Comparison of ENCODE assay signal across 30 mouse cellular contexts in the genomic region with DNA sequence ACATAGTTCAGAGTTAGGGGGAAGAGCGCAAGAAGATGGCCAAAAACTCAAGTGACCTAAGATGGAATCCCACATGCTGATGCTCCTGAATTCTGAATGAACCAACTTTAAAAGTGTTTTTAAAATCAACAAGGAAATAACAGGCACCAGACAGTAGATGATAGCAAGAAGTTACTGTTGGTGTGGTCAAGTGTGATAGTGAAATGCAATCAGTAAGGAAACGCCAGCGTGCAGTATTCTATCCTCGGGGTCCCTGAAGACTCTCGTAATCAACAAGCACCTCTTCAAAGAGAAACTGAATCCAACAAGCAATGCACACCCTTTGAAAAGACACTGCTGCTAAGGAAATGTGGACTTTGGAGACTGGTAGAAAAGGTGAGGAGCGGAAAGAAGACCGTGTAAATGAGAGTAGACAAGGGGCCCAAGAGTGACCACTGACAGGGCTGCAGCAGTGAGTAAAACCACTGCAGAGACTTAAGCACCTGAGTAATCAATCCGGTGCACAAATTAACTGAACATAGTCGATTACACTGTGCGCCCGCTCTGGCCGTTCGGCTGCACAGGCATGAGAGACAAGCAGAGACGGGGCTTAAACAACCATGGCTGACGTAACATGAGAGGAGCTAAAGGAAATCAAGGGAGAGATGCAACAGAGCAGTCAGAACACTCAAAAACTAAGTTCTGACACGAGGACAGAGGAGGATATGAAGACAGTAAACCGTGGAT. TPM values are rescaled to one million over a fixed set of nuclear protein-coding genes. Genes with fewer than 3 reads are reported as not detected.
DNase-seq lines count a peak whose midpoint lies in the region; ATAC-seq and TF ChIP-seq lines count a peak whose summit lies in the region.
"Had no signal": no experiment of that assay in that cellular context is flagged by ENCODE, and none has a peak within 500 bp of the region (broad histone marks: within the 10 kb centered on the region; RNA-seq: fewer than 3 reads in every experiment).

No protein-coding gene starts in this region.

- peak; percentile 79 for TF ChIP-seq EP300 in liver, embryonic 14.5 days (IDR thresholded peaks at IDR 0.05; ENCODE audit: low read depth)

- peak overlapping the region; percentile 48 for H3K9ac ChIP-seq in liver, embryonic 14.5 days (replicated peaks)
- H3K9ac ChIP-seq in heart, embryonic 12.5 days = no peak overlapping the region
- no peak overlapping the region for H3K9ac ChIP-seq in intestine, embryonic 16.5 days (ENCODE audit: low read depth, low read length)
- H3K9ac ChIP-seq: embryonic facial prominence, embryonic 12.5 days; forebrain, embryonic 12.5 days; forebrain, postnatal 0 days; heart, embryonic 15.5 days; hindbrain, embryonic 12.5 days; intestine, embryonic 15.5 days; limb, embryonic 12.5 days; stomach, embryonic 15.5 days had no signal

- peak overlapping the region; percentile 64 for H3K4me2 ChIP-seq in liver, embryonic 14.5 days (ENCODE audit: low read depth)
- no peak overlapping the region for H3K4me2 ChIP-seq in heart, embryonic 12.5 days
- no peak overlapping the region for H3K4me2 ChIP-seq in intestine, embryonic 16.5 days (ENCODE audit: low read depth, low read length)
- H3K4me2 ChIP-seq: embryonic facial prominence, embryonic 12.5 days; forebrain, embryonic 12.5 days; heart, embryonic 15.5 days; hindbrain, embryonic 12.5 days; intestine, embryonic 15.5 days; limb, embryonic 12.5 days; midbrain, embryonic 11.5 days; stomach, embryonic 15.5 days had no signal

- H3K36me3 ChIP-seq in liver, embryonic 14.5 days (replicated peaks; ENCODE audit: control insufficient read depth, insufficient read depth, low read depth) = no peaks in the 10 kb centered on the region
- no peaks in the 10 kb centered on the region for H3K36me3 ChIP-seq in kidney, adult 2 months (ENCODE audit: control insufficient read depth, insufficient read depth, low read length)
- H3K36me3 ChIP-seq in heart, embryonic 12.5 days = peaks cover 29% of the 10 kb centered on the region
- no peaks in the 10 kb centered on the region; the same call in 1 of the 2 replicates for H3K36me3 ChIP-seq in intestine, embryonic 16.5 days (ENCODE audit: control insufficient read depth, insufficient read depth, low read length)

- TF ChIP-seq CTCF in bone marrow, adult 2 months (IDR thresholded peaks at IDR 0.05; ENCODE audit: control insufficient read depth, insufficient read depth, low read length) = no peak
- TF ChIP-seq CTCF in liver, embryonic 14.5 days (IDR thresholded peaks at IDR 0.05; ENCODE audit: low read depth) = no peak
- no peak for TF ChIP-seq CTCF in kidney, adult 2 months (conservative IDR thresholded peaks at IDR 0.05; ENCODE audit: insufficient read depth, insufficient read length, low read depth, low read length)

- 70% methylated on average over 17 of the region's 17 CpGs for WGBS in bone marrow, adult 2 months
- 39% methylated on average over 17 of the region's 17 CpGs for WGBS in liver, embryonic 14.5 days (ENCODE audit: insufficient replicate concordance)
- 83% methylated on average over 17 of the region's 17 CpGs for WGBS in kidney, adult 2 months
- WGBS in heart, embryonic 12.5 days = 86% methylated on average over 17 of the region's 17 CpGs
- WGBS in intestine, embryonic 16.5 days = 94% methylated on average over 17 of the region's 17 CpGs

- peak; percentile 50 for ATAC-seq in erythroid progenitor cell, adult 5-6 weeks (replicated peaks; ENCODE audit: low FRiP score, poor library complexity, severe bottlenecking)
- peak; percentile 83 for ATAC-seq in liver, embryonic 14.5 days (ENCODE audit: insufficient read depth)
- peak; percentile 87 for ATAC-seq in megakaryocyte-erythroid progenitor cell, adult 5-6 weeks (replicated peaks; ENCODE audit: low FRiP score, low TSS enrichment, poor library complexity, severe bottlenecking)
- no peak for ATAC-seq in heart, embryonic 12.5 days (ENCODE audit: insufficient number of reproducible peaks, low FRiP score)
- no peak for ATAC-seq in intestine, embryonic 16.5 days
- ATAC-seq: forebrain, postnatal 0 days; hindbrain, postnatal 0 days; intestine, embryonic 15.5 days; lung, postnatal 0 days; midbrain, embryonic 16.5 days had no signal

- H3K4me3 ChIP-seq in bone marrow, adult 2 months (replicated peaks; ENCODE audit: control insufficient read depth, low read depth, low read length) = peak overlapping the region; percentile 40
- H3K4me3 ChIP-seq in liver, embryonic 14.5 days (ENCODE audit: insufficient read depth in 1 of 2, low read depth in 2 of 2, low read length in 2 of 2) = peak overlapping the region; percentile 14 to 18; a peak in 3 of 4 replicates
- H3K4me3 ChIP-seq in kidney, adult 2 months (ENCODE audit: insufficient read depth, low read depth, low read length) = no peak overlapping the region
- H3K4me3 ChIP-seq in heart, embryonic 12.5 days = no peak overlapping the region
- no peak overlapping the region for H3K4me3 ChIP-seq in intestine, embryonic 16.5 days (ENCODE audit: low read length)
- H3K4me3 ChIP-seq: embryonic facial prominence, embryonic 12.5 days; forebrain, embryonic 12.5 days; heart, embryonic 15.5 days; hindbrain, embryonic 12.5 days; intestine, embryonic 15.5 days; left cerebral cortex, adult 2 months; limb, embryonic 12.5 days; stomach, embryonic 15.5 days had no signal

- no peaks in the 10 kb centered on the region for H3K9me3 ChIP-seq in liver, embryonic 14.5 days (ENCODE audit: control insufficient read depth, low read length)
- H3K9me3 ChIP-seq in heart, embryonic 12.5 days (replicated peaks) = no peaks in the 10 kb centered on the region
- no peaks in the 10 kb centered on the region for H3K9me3 ChIP-seq in intestine, embryonic 16.5 days (ENCODE audit: control insufficient read depth, low read length)
- H3K9me3 ChIP-seq: embryonic facial prominence, embryonic 12.5 days; forebrain, embryonic 12.5 days; heart, embryonic 15.5 days; hindbrain, embryonic 12.5 days; intestine, embryonic 15.5 days; limb, embryonic 12.5 days; stomach, embryonic 15.5 days had no signal

- TF ChIP-seq POLR2A in bone marrow, adult 2 months (IDR thresholded peaks at IDR 0.05; ENCODE audit: borderline replicate concordance, control insufficient read depth, low read depth, low read length) = no peak
- TF ChIP-seq POLR2A in kidney, adult 2 months (IDR thresholded peaks at IDR 0.05; ENCODE audit: low read depth, low read length) = no peak

- H3K27ac ChIP-seq in bone marrow, adult 2 months (ENCODE audit: control insufficient read depth, insufficient read depth, low read depth, low read length, poor library complexity) = no peak overlapping the region
- H3K27ac ChIP-seq in liver, embryonic 14.5 days = no peak overlapping the region
- no peak overlapping the region for H3K27ac ChIP-seq in kidney, adult 2 months (ENCODE audit: insufficient read depth, low read depth, low read length)
- no peak overlapping the region for H3K27ac ChIP-seq in heart, embryonic 12.5 days (ENCODE audit: poor library complexity, severe bottlenecking)
- no peak overlapping the region for H3K27ac ChIP-seq in intestine, embryonic 16.5 days (ENCODE audit: low read length)
- H3K27ac ChIP-seq: embryonic facial prominence, embryonic 12.5 days; forebrain, embryonic 12.5 days; heart, embryonic 15.5 days; hindbrain, embryonic 12.5 days; hindbrain, postnatal 0 days; intestine, embryonic 15.5 days; left cerebral cortex, adult 2 months; limb, embryonic 12.5 days; stomach, embryonic 15.5 days had no signal

- no peaks in the 10 kb centered on the region for H3K27me3 ChIP-seq in liver, embryonic 14.5 days (ENCODE audit: control insufficient read depth, insufficient read depth, low read length)
- no peaks in the 10 kb centered on the region for H3K27me3 ChIP-seq in kidney, adult 2 months (replicated peaks; ENCODE audit: control insufficient read depth, insufficient read depth, low read length)
- no peaks in the 10 kb centered on the region for H3K27me3 ChIP-seq in heart, embryonic 12.5 days (replicated peaks)
- no peaks in the 10 kb centered on the region for H3K27me3 ChIP-seq in intestine, embryonic 16.5 days (replicated peaks; ENCODE audit: control insufficient read depth, insufficient read depth, low read length)
- H3K27me3 ChIP-seq: embryonic facial prominence, embryonic 12.5 days; forebrain, embryonic 12.5 days; heart, embryonic 15.5 days; hindbrain, embryonic 12.5 days; intestine, embryonic 15.5 days; limb, embryonic 12.5 days; stomach, embryonic 15.5 days had no signal

- no peaks in the 10 kb centered on the region for H3K4me1 ChIP-seq in bone marrow, adult 2 months (ENCODE audit: control insufficient read depth, insufficient read depth, low read length)
- peaks cover 3 to 19% of the 10 kb centered on the region in 2 experiments; a peak in 3 of 4 replicates for H3K4me1 ChIP-seq in liver, embryonic 14.5 days (replicated peaks; ENCODE audit: control insufficient read depth in 2 of 2, insufficient read depth in 2 of 2, low read length in 1 of 2)
- H3K4me1 ChIP-seq in kidney, adult 2 months (ENCODE audit: control insufficient read depth, insufficient read depth, low read length) = 0 out of 2 replicates have a peak, but pooled peaks cover 3% of the 10 kb centered on the region
- peaks cover 6% of the 10 kb centered on the region for H3K4me1 ChIP-seq in heart, embryonic 12.5 days (replicated peaks)
- peaks cover 5% of the 10 kb centered on the region for H3K4me1 ChIP-seq in intestine, embryonic 16.5 days (ENCODE audit: control insufficient read depth, insufficient read depth, low read length)
- H3K4me1 ChIP-seq: embryonic facial prominence, embryonic 12.5 days; hindbrain, embryonic 12.5 days; stomach, embryonic 15.5 days had no signal

- peak in 2 of 3 experiments; percentile 5 to 16 for DNase-seq in liver, embryonic 14.5 days (ENCODE audit: low read depth in 3 of 3, low spot score in 3 of 3)
- DNase-seq in kidney, adult 2 months = no peak
- DNase-seq: adrenal gland, adult 8-10 months; cerebellum, adult 18-20 months; cerebellum, postnatal 25 days; forebrain, postnatal 0 days; kidney, adult 9 months; kidney, postnatal 14 days; lung, adult 18-20 months; right cerebral cortex, postnatal 25 days; thymus, postnatal 14 days had no signal

RNA-seq across cellular contexts. Expression of a gene that starts 32.8 kb away (rescaled TPM):
- polyA plus RNA-seq in bone marrow, adult 2 months (2011; ENCODE audit: insufficient read depth, insufficient read length, low replicate concordance, missing spikeins) = 2.8 and 7.0 TPM in 2 replicates
- 2.5 and 5.8 TPM in 2 replicates for total RNA-seq in erythroid progenitor cell, adult 5-6 weeks (2015; ENCODE audit: low replicate concordance)
- 5.6 and 11.2 TPM in 2 replicates for total RNA-seq in erythroid progenitor cell, adult 5-6 weeks (2017; ENCODE audit: low replicate concordance)
- 8.3 and 15.2 TPM in 2 replicates for polyA plus RNA-seq in liver, embryonic 14.5 days (2012; rRNA removed)
- polyA plus RNA-seq in liver, embryonic 14.5 days (2014; fragmentation: Nextera tagmentation; extraction: Ambion mirVana) = 9.0 and 10.6 TPM in 2 replicates
- total RNA-seq in megakaryocyte-erythroid progenitor cell, adult 5-6 weeks (2014; fragmentation: Nextera tagmentation) = 40.5 and 58.3 TPM in 2 replicates
- total RNA-seq in megakaryocyte-erythroid progenitor cell, adult 5-6 weeks (2017) = 44.3 and 71.8 TPM in 2 replicates
- 20.6 and 21.9 TPM in 2 replicates for polyA plus RNA-seq in kidney, adult 2 months (2012; rRNA removed)
- polyA plus RNA-seq in heart, embryonic 12.5 days (2016; fragmentation: Nextera tagmentation; extraction: Ambion mirVana) = 43.4 and 45.4 TPM in 2 replicates
- polyA plus RNA-seq in intestine, embryonic 16.5 days (2015; fragmentation: Nextera tagmentation; extraction: Ambion mirVana) = 32.8 and 34.9 TPM in 2 replicates

RNA-seq across cellular contexts. Expression of a gene that starts 57.2 kb away (rescaled TPM):
- 0.66 and 10.9 TPM in 2 replicates for polyA plus RNA-seq in bone marrow, adult 2 months (2011; ENCODE audit: insufficient read depth, insufficient read length, low replicate concordance, missing spikeins)
- not detected in 2 replicates for total RNA-seq in erythroid progenitor cell, adult 5-6 weeks (2015; ENCODE audit: low replicate concordance)
- total RNA-seq in erythroid progenitor cell, adult 5-6 weeks (2017; ENCODE audit: low replicate concordance) = not detected in 2 replicates
- 20.3 and 42.7 TPM in 2 replicates for polyA plus RNA-seq in liver, embryonic 14.5 days (2012; rRNA removed)
- 84.9 and 85.5 TPM in 2 replicates for polyA plus RNA-seq in liver, embryonic 14.5 days (2014; fragmentation: Nextera tagmentation; extraction: Ambion mirVana)
- total RNA-seq in megakaryocyte-erythroid progenitor cell, adult 5-6 weeks (2014; fragmentation: Nextera tagmentation) = 0.46 TPM in 1 of 2 replicates, not detected in the other
- 0.85 TPM in 1 of 2 replicates, not detected in the other for total RNA-seq in megakaryocyte-erythroid progenitor cell, adult 5-6 weeks (2017)
- polyA plus RNA-seq in kidney, adult 2 months (2012; rRNA removed) = 8.6 and 12.9 TPM in 2 replicates
- polyA plus RNA-seq in heart, embryonic 12.5 days (2016; fragmentation: Nextera tagmentation; extraction: Ambion mirVana) = 0.85 and 1.1 TPM in 2 replicates
- 2.0 and 5.0 TPM in 2 replicates for polyA plus RNA-seq in intestine, embryonic 16.5 days (2015; fragmentation: Nextera tagmentation; extraction: Ambion mirVana)
- total RNA-seq: forebrain, postnatal 0 days; hindbrain, postnatal 0 days; left cerebral cortex, postnatal 25 days; neutrophil, adult 5-6 weeks had no signal

Comparison
In these comparisons a context has a peak if more than half of its experiments do, and no peak if none do; other contexts are left out.
1. H3K4me3 ChIP-seq: peak in bone marrow, adult 2 months (single experiment) and liver, embryonic 14.5 days (2 of 2); none in kidney, adult 2 months (single experiment), heart, embryonic 12.5 days (single experiment) and intestine, embryonic 16.5 days (single experiment).
2. ATAC-seq: peak in erythroid progenitor cell, adult 5-6 weeks (single experiment), liver, embryonic 14.5 days (single experiment) and megakaryocyte-erythroid progenitor cell, adult 5-6 weeks (single experiment); none in heart, embryonic 12.5 days (single experiment) and intestine, embryonic 16.5 days (single experiment).